Mouse (Mus musculus): Measurements from ENCODE around the gene Sh3gl1. TPM values are rescaled to one million over a fixed set of nuclear protein-coding genes. Genes with fewer than 3 reads are reported as not detected.

The Sh3gl1 gene
- polyA plus RNA-seq, 1 experiment = 74.1 TPM

DNA sequence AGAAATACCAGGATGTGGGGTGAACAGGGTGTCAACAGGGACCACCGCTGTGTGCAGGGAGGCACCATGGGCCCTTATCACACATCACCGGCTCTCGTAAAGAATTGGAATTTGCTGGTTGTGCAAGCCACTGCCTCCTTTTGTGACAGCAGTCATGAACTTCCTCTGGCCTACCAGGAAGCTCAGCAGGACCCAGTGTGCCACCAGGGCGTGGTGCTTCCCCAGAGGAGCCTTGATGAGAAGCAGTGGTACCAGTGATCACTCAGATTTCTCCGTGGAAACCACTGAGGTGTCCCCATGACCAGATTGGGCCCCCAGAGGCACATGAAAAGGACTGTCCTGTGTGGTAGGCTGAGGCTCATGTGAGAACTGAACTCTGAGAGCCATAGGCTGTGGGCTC lies 13.0 kb downstream of the Sh3gl1 start:
- Histone ChIP-seq H3K4me1 (ENCODE audit: control insufficient read depth, insufficient read depth, low read length) (peaks cover 21% of the 10 kb centered on the region), H3K4me3 (replicated peaks; ENCODE audit: extremely low read depth, low read depth, low read length) (no peak overlapping the region)
- TF ChIP-seq CTCF (IDR thresholded peaks at IDR 0.05; ENCODE audit: insufficient read depth, low read length) (no peak), POLR2A (IDR thresholded peaks at IDR 0.05; ENCODE audit: borderline replicate concordance, extremely low read depth, low read depth, low read length) (no peak)
- DNase-seq = no peak
- 20% methylated on average over 5 of the region's 5 CpGs for WGBS

DNA sequence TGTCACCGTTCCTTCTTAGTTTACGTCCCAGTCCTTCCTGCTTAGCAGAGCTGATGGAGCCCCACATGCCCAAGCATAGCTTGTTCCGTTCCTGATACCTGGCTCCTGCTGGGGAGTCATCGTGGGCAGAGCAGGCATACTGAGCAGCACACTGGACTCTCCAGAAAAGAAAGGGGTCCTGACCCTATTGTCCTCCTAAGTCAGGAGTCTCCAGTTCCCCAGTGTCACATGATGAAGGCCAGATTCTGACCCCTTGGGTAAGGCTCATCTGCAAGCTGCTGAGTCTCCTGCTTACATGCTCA lies 13.5 kb downstream of the Sh3gl1 start:
- no peak for DNase-seq
- Histone ChIP-seq H3K4me1 (ENCODE audit: control insufficient read depth, insufficient read depth, low read length) (peaks cover 21% of the 10 kb centered on the region), H3K4me3 (replicated peaks; ENCODE audit: extremely low read depth, low read depth, low read length) (no peak overlapping the region)
- TF ChIP-seq CTCF (IDR thresholded peaks at IDR 0.05; ENCODE audit: insufficient read depth, low read length) = no peak
- no peak for TF ChIP-seq POLR2A (IDR thresholded peaks at IDR 0.05; ENCODE audit: borderline replicate concordance, extremely low read depth, low read depth, low read length)
- WGBS = 76% methylated on average over 4 of the region's 4 CpGs

- TF ChIP-seq POLR2A (IDR thresholded peaks at IDR 0.05; ENCODE audit: borderline replicate concordance, extremely low read depth, low read depth, low read length) (no peak), CTCF (IDR thresholded peaks at IDR 0.05; ENCODE audit: insufficient read depth, low read length) (no peak)
- Histone ChIP-seq H3K4me3 (replicated peaks; ENCODE audit: extremely low read depth, low read depth, low read length) (no peak overlapping the region), H3K4me1 (ENCODE audit: control insufficient read depth, insufficient read depth, low read length) (peaks cover 21% of the 10 kb centered on the region)
- no peak for DNase-seq
- 76% methylated on average over 2 of the region's 2 CpGs for WGBS
These were observed 14.1 kb downstream of the Sh3gl1 start for GRCm38 (mm10) chr17:56022131-56022988.

GRCm38 (mm10) chr17:56021161-56021910 lies 15.1 kb downstream of the Sh3gl1 start:
- WGBS = 72% methylated on average over 4 of the region's 4 CpGs
- H3K4me1 ChIP-seq (ENCODE audit: control insufficient read depth, insufficient read depth, low read length) = peaks cover 21% of the 10 kb centered on the region
- H3K4me3 ChIP-seq (replicated peaks; ENCODE audit: extremely low read depth, low read depth, low read length) = no peak overlapping the region
- TF ChIP-seq CTCF (IDR thresholded peaks at IDR 0.05; ENCODE audit: insufficient read depth, low read length) (no peak), POLR2A (IDR thresholded peaks at IDR 0.05; ENCODE audit: borderline replicate concordance, extremely low read depth, low read depth, low read length) (no peak)
- DNase-seq = no peak

- no peak for TF ChIP-seq CTCF (IDR thresholded peaks at IDR 0.05; ENCODE audit: insufficient read depth, low read length)
- TF ChIP-seq POLR2A (IDR thresholded peaks at IDR 0.05; ENCODE audit: borderline replicate concordance, extremely low read depth, low read depth, low read length) = no peak
- H3K4me3 ChIP-seq (replicated peaks; ENCODE audit: extremely low read depth, low read depth, low read length) = no peak overlapping the region
- WGBS = 81% methylated on average over 6 of the region's 6 CpGs
These were observed 15.9 kb downstream of the Sh3gl1 start for GRCm38 (mm10) chr17:56020400-56021084.

GRCm38 (mm10) chr17:56018347-56019131 lies 17.9 kb downstream of the Sh3gl1 start:
- peaks cover 13% of the 10 kb centered on the region for H3K4me1 ChIP-seq (ENCODE audit: control insufficient read depth, insufficient read depth, low read length)
- 67% methylated on average over 20 of the region's 20 CpGs for WGBS
- no peak overlapping the region for H3K4me3 ChIP-seq (replicated peaks; ENCODE audit: extremely low read depth, low read depth, low read length)
- DNase-seq = peak; percentile 33
- no peak for TF ChIP-seq POLR2A (IDR thresholded peaks at IDR 0.05; ENCODE audit: borderline replicate concordance, extremely low read depth, low read depth, low read length)
- peak; percentile 51 for TF ChIP-seq CTCF (IDR thresholded peaks at IDR 0.05; ENCODE audit: insufficient read depth, low read length)

More at GRCm38 (mm10) chr17:56020400-56021084, 15.9 kb downstream of the Sh3gl1 start:
- peaks cover 21% of the 10 kb centered on the region for H3K4me1 ChIP-seq (ENCODE audit: control insufficient read depth, insufficient read depth, low read length)
- no peak for DNase-seq

GRCm38 (mm10) chr17:56017848-56018247 lies 18.6 kb downstream of the Sh3gl1 start:
- Histone ChIP-seq H3K4me3 (replicated peaks; ENCODE audit: extremely low read depth, low read depth, low read length) (no peak overlapping the region), H3K4me1 (ENCODE audit: control insufficient read depth, insufficient read depth, low read length) (peaks cover 6% of the 10 kb centered on the region)
- no peak for TF ChIP-seq POLR2A (IDR thresholded peaks at IDR 0.05; ENCODE audit: borderline replicate concordance, extremely low read depth, low read depth, low read length)
- no peak for TF ChIP-seq CTCF (IDR thresholded peaks at IDR 0.05; ENCODE audit: insufficient read depth, low read length)
- DNase-seq = no peak
- 83% methylated on average over 7 of the region's 7 CpGs for WGBS

DNA sequence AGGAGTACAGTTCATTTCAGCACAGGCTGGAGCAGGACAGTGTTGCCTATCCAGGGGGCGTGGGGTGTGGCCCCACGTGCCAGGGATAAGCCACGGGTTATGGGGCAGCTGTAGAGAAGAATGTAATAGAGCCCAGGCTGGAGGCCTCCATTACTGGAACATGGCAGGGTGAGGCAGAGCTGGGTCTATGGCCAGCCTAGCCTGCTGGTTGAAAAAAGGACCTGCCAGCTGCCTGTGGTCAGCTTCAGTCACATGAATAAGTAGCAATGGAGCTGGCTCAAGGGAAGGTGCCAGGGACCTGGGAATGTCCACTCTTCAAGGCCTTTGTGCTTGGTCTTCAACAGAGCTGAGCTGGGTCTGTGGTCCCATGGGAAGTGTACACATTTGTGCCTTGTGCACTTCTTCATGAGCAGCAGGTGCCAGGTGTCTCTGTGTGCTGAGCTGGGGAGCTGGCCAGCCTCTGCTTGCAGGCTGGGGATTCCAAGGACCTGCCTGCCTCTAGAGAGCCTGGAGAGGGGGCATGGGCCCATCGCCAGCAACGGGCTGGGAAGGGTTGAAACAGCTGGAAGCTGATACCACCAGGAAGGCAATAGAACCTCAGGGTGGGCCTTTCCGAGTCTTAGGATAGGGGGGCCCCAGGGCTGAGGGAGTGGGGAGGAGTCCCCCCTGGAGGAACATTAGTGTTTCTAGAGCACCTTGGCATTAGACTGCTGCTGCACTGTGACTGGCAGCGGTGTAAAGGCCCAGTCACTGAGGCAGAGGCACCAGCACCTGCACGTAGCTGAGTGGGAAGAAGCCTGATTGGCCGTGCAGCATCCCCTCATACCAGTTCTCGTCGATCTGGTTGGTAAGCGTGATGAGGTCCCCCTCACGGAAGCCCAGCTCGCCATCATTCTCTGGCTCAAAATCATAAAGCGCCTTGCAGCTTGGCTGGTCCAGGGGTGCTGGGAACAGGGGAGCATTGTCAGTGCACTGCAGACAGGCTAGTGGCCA lies 19.3 kb downstream of the Sh3gl1 start:
- TF ChIP-seq POLR2A (IDR thresholded peaks at IDR 0.05; ENCODE audit: borderline replicate concordance, extremely low read depth, low read depth, low read length) (no peak), CTCF (IDR thresholded peaks at IDR 0.05; ENCODE audit: insufficient read depth, low read length) (no peak)
- WGBS = 78% methylated on average over 15 of the region's 15 CpGs
- H3K4me1 ChIP-seq (ENCODE audit: control insufficient read depth, insufficient read depth, low read length) = no peaks in the 10 kb centered on the region; the same call in 1 of the 2 replicates
- DNase-seq = no peak
- no peak overlapping the region for H3K4me3 ChIP-seq (replicated peaks; ENCODE audit: extremely low read depth, low read depth, low read length)

All from lung, adult 2 months (tissue).